Mouse (Mus musculus): ENCODE measurements at regions not wholly inside any gene's neighbourhood (a gene's known extent, or its start where the extent isn't known, plus 50 kb on each side); places are given as distances from the start of the nearest gene placed in this dataset.

- TF ChIP-seq POLR2A (IDR thresholded peaks at IDR 0.05; ENCODE audit: insufficient read length, low read depth) (no peak), MAX (IDR thresholded peaks at IDR 0.05; ENCODE audit: low read depth) (no peak), CEBPB (IDR thresholded peaks at IDR 0.05; ENCODE audit: insufficient read depth, poor library complexity, severe bottlenecking) (no peak), USF1 (IDR thresholded peaks at IDR 0.05; ENCODE audit: low read depth) (no peak)
Measured at GRCm38 (mm10) chr12:13052845-13053623, 111.3 kb upstream of the Mycn start.
